Mouse (Mus musculus) mouse trophoblast stem cell (cell line): Measurements from ENCODE around the gene Cdk8.

Experiments
- in situ Hi-C, 2 experiments: fragments of 300-500 bp; cut with MseI, MboI; formaldehyde crosslinking; loops; 2 replicates in 1 of 2; 3 replicates in 1 of 2; pipeline ENCODE4 v1.15.1; 2025

The Cdk8 gene

DNA sequence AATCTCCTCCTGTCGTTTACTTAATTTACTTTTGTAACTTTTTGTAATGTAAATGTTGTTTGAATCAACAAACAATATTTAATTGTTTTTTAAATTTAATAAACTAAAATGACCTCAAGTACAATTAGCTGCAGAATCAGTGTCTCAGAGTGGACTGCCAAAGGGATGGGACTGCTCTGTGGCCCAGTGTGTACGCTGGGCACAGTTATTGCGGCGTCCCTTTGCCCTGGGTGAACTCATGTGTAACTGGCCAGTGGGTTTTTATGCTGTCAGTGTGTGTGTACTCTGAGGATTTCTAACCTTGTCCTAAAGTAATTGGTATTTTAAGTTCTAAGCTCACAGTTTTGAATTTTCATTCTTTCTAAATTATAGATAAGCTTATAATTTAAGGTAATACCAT lies 46.5 kb downstream of the Cdk8 start:
- in situ Hi-C loops: no loop called here

DNA sequence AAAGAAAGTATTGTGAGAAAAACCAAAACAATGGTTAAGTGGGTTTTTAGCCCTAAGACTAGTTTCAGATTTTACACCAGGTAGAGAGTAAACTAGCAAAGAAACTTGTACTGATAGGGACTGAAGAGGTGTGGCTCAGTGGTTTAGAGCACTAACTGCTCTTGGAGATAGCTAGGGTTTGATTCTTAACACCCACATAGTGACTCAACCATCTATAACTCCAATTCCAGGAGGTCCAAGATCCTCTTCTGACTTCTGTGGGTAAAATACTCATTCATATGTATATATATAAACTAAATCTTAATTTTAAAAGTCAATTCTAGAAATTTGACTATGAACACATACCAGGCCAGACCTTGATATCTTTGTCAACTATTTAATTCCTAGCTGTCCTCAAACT lies 49.0 kb downstream of the Cdk8 start:
- in situ Hi-C loops: no loop called here

DNA sequence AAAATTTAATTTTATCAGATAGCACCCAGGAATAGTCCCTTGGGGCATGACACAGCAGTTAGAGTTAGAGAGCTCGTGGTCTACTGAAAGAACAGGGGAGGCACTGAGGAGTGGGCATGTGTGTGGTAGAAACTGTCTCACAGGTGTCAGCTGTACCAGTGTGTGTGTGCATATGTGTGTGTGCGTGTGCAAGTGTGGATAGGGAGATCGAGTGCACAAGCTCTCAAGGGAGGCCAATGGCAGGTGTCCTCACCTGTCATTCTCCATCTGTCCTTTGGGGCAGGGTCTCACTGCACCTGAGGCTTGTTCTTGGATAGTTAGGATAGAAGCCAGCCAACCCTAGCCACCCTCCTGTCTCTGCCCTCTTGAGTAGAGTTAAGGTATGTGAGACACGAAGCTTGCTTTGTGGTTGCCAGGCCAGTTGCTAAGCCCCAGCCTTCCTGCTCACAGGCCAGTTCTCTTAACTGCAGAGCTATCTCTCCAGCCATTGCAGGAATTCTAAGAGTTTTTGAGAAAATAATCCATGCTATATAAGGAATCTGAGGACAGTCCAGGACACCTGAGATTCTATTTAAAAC lies 50.3 kb downstream of the Cdk8 start:
- in situ Hi-C loops: no loop called here

DNA sequence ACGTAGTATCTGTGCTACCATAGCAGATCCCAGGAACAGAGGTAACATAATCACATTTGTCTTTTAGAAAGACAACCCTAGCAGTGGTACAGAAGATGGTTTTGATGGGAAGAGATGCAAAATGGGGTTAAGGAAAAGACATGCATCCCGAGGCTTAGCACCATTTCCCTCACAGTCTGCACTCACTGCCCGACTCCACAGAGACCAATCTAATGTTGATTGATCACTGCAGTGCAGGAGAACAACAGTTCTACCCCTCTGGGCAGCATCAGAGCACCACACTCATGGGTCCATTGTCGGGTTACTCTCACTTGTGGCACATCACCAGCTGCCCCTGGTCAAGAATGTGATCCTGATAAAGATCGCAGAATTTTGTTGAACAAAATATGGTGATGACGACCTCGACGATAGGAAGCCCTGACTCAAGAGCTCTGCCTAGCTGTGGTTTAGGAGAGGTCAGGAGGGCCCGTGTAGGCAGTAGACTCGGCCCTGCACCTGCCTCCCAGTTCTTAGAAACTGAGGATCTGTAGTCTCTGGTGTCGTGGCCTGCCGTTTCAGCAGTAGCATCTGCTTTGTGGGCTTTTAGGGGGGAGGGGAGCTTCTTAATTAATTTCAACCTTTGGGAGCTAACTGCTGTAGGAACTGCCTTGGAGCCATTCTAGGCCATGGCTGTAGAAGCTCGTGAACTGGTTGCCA lies 51.0 kb downstream of the Cdk8 start:
- in situ Hi-C loops: no loop called here

DNA sequence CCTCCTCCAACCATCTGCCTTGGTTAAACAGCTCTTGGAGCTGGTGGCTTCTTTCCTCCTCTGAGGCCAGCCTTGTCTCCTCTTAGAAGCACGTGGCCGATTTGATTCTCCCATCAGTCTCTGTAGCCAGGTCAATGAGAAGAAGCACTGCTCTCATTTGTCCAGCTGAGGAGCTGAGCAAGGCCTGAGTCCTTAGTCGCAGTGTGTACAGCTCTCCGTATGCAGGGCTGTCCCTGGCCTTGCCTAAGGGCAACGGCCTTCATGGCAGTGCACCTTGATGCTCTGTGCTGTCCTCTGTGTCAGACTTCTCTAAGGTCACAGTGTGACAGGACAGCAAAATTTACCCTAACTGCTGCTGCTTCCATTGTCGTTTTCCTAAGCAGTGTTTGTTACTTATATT lies 52.9 kb downstream of the Cdk8 start:
- in situ Hi-C loops: no loop called here

DNA sequence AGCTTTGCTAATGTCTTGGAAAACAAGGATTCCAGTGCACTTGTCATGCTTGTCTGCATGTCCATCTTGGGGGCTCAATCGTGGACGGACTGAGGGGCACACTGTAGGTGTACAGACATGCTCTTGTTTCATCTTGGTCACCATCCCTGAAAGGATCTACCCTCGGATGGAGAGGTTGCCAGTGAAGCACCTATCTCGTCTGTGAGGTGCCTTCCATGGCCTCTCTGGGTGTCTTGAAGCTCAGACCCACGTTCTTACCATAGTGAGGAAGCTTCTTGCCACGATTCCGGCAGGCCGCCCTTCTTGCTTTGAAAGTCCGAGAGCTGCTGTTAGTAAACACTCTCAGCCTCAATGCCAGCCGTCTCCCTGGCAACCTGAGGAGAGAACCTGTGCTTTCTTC lies 56.4 kb downstream of the Cdk8 start:
- in situ Hi-C loops: no loop called here

DNA sequence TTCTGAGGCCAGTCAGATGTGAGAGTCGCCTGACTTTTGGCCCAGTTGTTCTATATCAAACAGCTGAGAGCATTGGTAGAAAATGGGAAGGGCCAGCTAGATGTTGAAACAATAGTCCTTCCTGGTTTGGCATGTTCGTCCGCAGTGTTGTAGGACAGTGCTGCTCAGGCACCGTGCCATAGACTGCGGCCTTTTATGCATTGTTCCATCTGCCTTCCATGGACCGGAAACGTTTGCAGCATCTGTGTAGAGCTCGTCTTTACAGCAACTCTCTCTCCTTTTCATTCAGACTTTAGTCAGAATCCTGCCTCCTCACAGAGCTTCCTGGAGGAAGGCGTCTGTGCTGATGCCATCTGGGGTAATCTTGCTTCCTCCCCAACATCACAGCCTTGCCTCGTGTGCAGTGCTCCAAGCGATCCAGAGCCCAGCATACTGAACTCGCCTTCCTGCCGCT lies 57.0 kb downstream of the Cdk8 start:
- in situ Hi-C loops: no loop called here

DNA sequence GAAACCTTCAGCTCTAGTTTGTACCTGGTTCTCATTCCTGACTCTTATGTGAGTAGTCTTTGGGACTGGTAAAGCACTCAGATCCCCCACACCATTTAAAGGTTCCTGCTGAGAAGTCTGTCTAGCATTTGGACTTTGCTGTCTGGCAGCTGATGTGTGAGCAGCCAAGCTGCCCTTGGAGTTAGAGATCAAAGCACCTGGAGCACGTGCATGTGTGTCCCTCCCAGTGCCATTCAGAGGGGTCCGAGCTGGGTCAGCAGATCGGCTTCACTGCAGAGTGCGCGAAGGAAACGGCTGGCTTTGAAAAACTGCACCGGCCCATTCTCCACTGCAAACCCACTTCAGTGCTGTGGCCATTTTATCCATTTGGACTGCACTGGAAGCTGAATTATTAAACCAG lies 58.9 kb downstream of the Cdk8 start:
- in situ Hi-C loops: no loop called here

DNA sequence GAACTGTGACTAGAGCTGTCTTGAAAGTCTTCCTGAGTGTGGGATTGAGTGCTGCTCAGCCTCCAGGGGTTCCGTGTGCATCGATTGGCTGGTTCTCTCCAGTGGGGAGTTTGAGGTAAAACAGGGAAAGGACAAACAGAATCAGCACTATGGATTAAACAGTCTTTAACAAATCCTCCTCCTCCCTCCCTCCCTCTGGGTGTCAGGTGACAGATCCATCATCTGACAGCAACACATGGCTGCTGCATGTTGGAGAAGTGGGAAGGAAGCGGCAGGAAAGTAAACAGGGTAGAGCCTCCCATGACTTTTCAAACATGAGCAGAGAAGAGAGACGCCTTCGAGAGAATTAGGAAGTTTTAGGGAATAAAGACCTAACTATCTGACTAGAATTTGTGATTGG lies 59.4 kb downstream of the Cdk8 start:
- in situ Hi-C loops: no loop called here

DNA sequence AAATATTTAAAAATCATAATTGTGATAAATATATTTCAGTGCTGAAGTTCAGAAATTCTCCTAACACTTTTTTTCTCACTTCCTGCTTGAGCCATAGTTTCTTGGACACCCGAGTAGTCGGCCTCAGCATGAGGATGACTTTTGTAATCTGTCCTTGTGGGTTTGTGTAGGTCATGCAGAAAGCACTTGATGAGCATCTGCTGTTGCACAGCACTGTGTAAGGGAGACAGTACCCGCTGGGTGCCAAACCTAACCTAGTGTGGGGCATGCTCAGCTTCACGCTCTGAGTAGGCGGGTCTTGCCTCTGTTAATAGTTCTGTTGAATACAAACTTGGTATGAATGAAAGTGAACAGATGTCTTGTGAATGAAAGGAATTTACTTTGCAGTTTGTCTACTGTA lies 60.5 kb downstream of the Cdk8 start:
- in situ Hi-C loops: no loop called here

DNA sequence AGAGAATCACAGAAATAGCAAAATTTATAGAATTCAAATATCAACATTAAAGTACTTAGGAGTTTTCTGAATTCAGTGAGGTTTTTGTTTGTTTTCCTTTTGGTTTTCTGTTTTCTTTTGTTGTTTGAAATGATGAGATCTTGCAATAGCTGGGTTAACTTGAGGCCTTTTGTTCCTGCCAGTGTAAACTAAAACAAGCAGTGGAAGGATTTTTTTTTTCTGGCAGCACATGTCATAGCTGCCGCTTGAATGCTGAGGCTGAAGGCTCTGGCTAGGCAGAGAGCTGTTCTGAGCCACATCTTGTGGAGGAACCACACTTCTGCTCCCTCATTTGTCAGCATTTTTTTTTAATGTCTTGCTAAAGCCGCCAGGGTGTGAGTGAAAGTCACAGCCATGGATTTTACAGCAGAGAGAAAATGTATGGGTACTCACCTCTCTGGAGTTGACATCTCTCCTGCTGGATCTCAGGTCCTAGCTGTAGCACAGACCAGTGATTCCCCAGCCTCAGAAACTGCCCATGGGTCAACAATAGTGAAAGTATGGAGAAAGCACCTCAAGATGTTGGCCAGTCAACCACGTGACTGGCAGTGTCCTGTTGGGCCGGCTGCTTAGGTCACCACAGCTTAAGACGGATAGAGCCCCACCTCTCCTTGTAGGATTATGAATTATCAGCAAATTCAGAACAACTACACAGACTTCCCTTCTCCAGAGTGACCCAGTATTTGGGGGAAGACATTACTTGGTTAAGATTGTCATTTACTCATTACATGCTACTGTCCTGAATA lies 62.1 kb downstream of the Cdk8 start:
- in situ Hi-C loops: no loop called here

DNA sequence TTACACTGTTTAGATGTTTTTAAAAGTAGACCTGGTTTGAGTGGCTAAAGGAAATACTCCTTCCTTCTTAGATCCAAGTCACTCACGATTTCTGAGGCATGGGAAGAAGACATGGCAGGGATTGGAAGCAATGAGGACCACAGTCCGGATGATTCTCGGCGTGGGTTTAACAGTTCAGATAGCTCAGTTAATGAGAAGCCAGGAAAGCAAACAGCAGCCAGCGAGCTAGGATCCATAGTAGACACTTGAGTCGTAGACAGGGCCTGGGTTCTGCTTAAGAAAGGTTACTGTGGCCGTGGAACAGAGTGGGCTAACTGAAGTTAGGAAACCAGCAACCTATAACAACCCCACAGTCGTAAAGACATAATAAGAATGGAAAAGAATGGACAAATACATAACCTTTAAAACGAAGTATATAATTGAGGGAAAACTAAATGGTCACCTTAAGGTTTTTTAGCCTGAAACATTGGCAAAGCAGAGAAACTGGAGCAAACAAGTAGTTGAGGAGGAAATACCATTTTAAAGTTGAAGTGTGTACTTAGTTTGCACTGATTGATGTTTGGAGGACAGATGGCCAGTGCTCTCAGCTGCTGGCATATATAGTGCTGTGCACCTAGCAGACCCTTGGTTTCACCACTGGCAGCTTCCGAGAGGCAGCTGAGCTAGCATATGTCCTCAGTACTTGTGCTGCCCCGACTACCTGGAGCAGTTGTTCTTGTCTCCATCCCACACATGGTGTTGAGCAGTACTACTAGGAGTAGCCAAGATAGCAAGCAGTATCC lies 63.1 kb downstream of the Cdk8 start:
- in situ Hi-C loops: no loop called here

DNA sequence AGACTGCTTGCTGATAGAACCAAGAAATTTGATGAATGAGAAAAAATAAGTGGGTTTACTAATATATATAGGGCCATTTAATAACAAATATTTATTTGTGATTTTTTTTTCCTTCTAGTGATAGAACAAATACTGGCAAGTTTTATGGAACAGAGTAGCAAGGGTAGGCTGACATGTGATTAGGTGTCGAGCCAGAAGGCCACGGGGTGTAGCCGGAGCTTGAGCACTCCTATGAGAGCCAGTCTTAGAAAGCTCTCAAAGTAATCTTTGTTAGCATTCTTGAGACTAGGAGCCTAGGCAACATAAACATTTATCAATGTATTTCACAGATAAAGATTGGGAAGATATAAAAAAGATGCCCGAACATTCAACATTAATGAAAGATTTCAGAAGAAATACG lies 63.8 kb downstream of the Cdk8 start:
- in situ Hi-C loops: no loop called here

DNA sequence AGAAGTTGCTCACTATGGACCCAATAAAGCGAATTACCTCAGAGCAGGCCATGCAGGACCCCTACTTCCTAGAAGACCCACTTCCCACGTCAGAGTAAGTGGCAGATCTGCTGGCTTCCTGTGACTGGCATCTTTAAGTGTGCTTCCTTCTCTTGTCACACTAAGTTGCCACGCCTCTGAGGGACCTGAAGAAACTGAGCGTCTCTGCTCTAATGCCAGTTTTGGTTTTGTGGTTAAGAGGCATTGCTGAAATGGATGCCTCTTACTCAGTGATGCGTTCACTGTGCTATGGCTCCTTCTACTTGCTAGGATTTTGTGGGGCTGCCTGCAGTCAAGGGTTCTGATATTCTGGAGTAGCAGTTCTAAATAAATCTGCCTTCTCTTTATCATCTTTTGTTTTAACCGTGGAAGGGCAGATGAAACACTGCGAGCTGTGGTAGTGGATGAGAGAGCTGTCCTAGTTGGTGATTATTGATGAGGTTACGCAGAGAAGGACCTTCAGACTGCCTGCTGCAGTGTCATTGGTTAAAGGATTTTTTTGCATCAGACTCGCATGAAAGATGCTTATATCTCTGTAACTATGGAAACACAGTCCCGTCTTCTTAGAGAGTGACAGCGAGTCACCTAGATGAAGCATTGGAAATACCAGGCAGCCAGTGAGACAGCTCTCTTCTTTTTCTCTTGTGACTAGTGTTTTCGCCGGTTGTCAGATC lies 67.9 kb downstream of the Cdk8 start:
- in situ Hi-C loops: no loop called here

DNA sequence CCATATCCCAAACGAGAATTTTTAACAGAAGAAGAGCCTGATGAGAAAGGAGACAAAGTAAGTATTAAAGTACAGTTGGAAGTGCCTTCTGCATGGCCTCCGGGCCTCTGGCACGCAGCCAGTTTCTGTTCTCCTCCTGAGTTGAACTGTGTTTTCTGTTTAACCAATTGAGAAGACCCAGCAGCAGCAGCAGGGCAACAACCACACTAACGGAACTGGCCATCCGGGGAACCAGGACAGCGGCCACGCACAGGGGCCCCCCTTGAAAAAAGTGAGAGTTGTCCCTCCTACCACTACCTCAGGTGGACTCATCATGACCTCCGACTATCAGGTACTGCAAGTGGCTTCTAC lies 68.5 kb downstream of the Cdk8 start:
- in situ Hi-C loops: no loop called here

DNA sequence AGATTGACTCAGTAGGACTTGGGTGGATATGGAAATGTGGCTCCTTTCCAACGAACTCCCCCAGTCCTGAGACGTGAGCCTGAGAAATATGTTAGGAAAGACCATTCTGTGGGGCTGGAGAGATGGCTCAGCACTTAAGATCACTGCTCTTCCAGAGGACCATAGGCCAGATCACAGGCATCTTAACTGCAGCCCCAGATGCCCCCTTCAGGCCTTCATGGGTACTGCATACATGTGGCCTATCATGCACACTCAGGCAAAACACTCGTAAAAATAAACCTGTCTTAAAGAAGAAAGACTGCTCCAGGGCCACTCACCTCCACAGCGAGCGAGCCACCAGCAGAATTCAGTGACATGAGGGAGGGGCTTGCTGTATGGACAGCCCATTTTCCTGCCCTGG lies 72.4 kb downstream of the Cdk8 start:
- in situ Hi-C loops: loop anchor here in 1 of 2 experiments (10.0 kb wide), 1 partner anchor 119 kb away; the partner anchor contains the start of gene 1700001J03Rik

DNA sequence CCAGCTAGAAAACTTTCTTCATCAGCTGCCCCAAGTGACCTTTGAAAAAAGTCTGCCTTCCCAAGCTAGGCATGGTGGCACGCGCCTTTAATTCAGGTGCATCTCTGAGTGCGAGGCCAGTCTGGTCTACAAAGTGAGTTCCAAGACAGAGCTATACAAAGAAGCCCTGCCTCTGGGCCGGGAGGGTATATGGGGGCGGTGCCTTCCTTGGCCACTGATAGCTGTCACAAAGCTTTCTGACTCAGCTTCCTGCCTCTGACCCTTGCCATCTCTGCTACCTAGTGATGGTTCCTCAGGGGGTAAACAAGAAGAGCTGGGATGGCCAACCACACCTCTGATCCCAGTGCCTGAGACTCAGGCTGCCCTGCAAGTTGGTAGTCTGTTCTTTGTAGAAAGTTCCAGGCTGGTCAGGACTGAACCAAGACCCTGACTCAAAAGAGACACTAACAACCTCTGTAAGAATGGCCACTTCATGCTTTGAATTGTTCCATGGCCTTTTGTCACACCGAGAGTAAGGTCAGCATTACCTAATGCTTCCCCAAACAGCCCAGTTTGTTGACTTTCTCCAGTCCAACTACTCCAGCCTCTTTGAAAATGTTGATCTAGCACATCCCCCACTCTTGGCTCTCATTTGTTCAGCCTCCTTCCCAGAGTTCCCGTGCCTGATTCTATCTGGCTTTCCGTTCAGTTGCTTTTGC lies 76.2 kb downstream of the Cdk8 start:
- in situ Hi-C loops: loop anchor here in 1 of 2 experiments (10.0 kb wide), 1 partner anchor 122 kb away; the partner anchor contains the start of gene 1700001J03Rik

DNA sequence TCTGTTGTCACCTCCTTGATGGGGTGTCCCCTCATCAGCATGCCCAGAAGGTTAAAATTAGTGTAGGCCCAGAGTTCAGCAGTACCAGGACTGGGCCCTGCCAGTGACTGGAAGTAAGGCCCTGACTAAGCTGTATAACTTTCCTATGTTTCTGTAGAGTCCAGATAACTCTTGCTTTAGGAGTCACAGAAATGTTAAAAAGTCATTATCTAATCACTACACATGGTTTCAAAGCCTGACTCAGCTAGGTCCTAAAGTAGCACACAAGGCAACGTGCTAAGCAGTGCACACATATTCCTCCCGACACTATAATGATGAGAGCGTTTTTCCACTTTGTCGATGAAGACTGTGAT lies 76.7 kb downstream of the Cdk8 start:
- in situ Hi-C loops: loop anchor here in 1 of 2 experiments (10.0 kb wide), 1 partner anchor 123 kb away; the partner anchor contains the start of gene 1700001J03Rik

DNA sequence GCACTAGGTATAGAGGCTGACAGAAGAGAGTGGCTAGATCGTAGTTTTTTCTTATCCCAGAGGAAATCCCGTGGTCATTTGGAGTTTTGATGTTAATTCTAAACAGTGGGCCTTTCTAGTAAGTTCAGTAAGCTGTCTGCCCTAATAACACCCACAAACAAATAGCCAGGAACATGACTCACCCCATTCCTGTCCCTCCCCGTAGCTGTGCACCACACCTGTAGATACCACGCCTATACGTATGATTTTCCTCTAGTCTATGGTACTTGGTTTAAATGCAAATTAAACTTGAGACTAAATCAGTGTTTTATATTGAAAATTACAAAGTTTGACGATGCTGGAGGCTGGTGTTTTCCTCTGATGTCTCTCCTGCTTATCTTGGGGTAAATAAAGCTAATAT lies 83.5 kb downstream of the Cdk8 start:
- in situ Hi-C loops: no loop called here

DNA sequence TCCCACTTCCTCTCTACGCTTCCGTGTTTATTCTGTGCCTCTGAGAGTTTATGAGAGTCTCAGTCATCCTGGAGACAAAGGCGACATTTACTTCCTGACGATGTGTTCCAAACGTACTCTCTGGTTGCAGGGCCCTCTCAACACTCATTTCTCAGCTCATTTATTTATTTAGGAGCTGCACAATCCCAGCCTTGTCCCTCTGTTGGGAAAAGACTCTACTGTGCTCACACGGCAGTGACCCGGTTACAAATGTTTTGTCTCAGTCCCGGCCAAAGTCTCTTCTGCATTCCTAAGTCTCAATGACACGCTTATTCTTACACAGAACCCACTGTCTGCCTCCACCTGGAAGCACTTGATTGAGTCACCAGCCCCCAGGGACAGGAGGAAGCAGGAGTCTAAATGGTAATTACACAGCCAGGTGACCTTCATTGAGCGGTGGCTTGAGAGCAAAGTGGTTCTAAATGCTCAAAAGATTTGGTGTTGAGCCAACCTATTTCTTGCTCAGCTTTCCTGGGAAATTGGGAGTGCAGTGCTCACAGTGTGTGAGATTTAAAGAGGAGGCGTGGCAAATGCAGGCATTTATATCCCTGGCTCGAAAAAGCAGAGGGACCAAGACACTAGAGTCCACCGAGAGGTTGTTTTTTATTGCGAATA lies 84.4 kb downstream of the Cdk8 start:
- in situ Hi-C loops: no loop called here
